Mouse (Mus musculus) small intestine, adult 2 months (tissue): Measurements from ENCODE around the gene Prrc2b. TPM values are rescaled to one million over a fixed set of nuclear protein-coding genes. Genes with fewer than 3 reads are reported as not detected.
A peak's percentile ranks its signal among the peaks of the same experiment; 100 is the strongest.

Experiments
- H3K27ac ChIP-seq: fragments of 200-500 bp; 2 replicates; pipeline ENCODE4 v1.5.1; 2012; ENCODE audit warnings: low read depth, low read length, control low read depth, inconsistent platforms; ENCODE audit not compliant: insufficient read depth
- H3K27me3 ChIP-seq: fragments of 200-500 bp; 2 replicates; pipeline ENCODE4 v1.6.1; 2012; ENCODE audit warnings: mild to moderate bottlenecking, moderate library complexity, low read length, inconsistent platforms; ENCODE audit not compliant: control insufficient read depth, insufficient read depth
- H3K36me3 ChIP-seq: fragments of 200-500 bp; 2 replicates; pipeline ENCODE4 v1.6.1; 2012; ENCODE audit warnings: mild to moderate bottlenecking, low read length, control low read depth, inconsistent platforms; ENCODE audit not compliant: control insufficient read depth, insufficient read depth
- H3K4me1 ChIP-seq: fragments of 200-500 bp; 2 replicates; pipeline ENCODE4 v1.6.1; 2012; ENCODE audit warnings: low read length, inconsistent platforms, mixed read lengths; ENCODE audit not compliant: control insufficient read depth, insufficient read depth, insufficient read length
- H3K4me3 ChIP-seq: fragments of 200-500 bp; 2 replicates; pipeline ENCODE4 v1.5.1; 2012; ENCODE audit warnings: low read depth, mild to moderate bottlenecking, control low read depth, inconsistent platforms, low read length, moderate library complexity
- CTCF ChIP-seq: fragments of 200-500 bp; IDR thresholded peaks from 2 replicates; pipeline ENCODE4 v1.5.1; 2012; ENCODE audit warnings: low read depth, mild to moderate bottlenecking, control low read depth, inconsistent platforms, low read length, moderate library complexity, mixed read lengths; ENCODE audit not compliant: insufficient replicate concordance, insufficient read length; ENCODE audit errors: extremely low read depth
- POLR2A ChIP-seq: fragments of 200-500 bp; IDR thresholded peaks from 2 replicates; pipeline ENCODE4 v1.6.1; 2012; ENCODE audit warnings: low read depth, mild to moderate bottlenecking, control low read depth, inconsistent platforms, low read length, moderate library complexity
- WGBS: fragments of 180-500 bp; shearing (Covaris S2); methylation state at CpG from one replicate; pipeline ENCODE4 v1.1.7; 2018; 5-methylcytosine and 5-hydroxymethylcytosine counted together
- polyA plus RNA-seq: library from polyadenylated mRNA; depleted of rRNA; stranded (reverse); fragments of >200 nt; gene quantifications from 2 replicates; pipeline ENCODE4 v1.2.3, GENCODE M21; 2012

Prrc2b gene
- polyA plus RNA-seq, 1 experiment: 23.4 TPM

DNA sequence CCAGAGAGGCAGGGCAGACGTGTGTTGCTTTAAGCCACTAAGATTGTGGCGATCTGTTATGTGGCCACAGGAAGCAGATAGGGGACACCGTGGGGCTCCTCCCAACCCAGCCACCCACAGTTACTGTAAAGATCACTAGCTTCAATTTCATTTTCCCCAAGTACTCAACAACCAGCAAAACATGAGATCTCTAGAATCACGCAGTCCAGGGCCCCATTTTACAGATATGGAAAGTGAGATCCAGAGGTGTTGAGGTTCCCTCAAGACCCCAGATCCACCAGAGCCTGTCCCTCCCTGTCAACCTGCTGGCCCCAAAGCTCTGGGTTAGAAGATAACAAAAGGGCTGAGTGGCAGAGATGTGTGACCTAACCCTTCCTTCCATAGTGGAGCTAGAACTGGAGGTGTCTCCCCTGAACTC lies 35.0 kb upstream of the Prrc2b start:
- 70% methylated on average over 4 of the region's 4 CpGs for WGBS
- H3K27ac ChIP-seq: no peak overlapping the region
- no peak for TF ChIP-seq POLR2A
- TF ChIP-seq CTCF: no peak
- H3K4me3 ChIP-seq: no peak overlapping the region
- H3K27me3 ChIP-seq: no peaks in the 10 kb centered on the region
- H3K4me1 ChIP-seq: no peaks in the 10 kb centered on the region
- H3K36me3 ChIP-seq: no peaks in the 10 kb centered on the region

DNA sequence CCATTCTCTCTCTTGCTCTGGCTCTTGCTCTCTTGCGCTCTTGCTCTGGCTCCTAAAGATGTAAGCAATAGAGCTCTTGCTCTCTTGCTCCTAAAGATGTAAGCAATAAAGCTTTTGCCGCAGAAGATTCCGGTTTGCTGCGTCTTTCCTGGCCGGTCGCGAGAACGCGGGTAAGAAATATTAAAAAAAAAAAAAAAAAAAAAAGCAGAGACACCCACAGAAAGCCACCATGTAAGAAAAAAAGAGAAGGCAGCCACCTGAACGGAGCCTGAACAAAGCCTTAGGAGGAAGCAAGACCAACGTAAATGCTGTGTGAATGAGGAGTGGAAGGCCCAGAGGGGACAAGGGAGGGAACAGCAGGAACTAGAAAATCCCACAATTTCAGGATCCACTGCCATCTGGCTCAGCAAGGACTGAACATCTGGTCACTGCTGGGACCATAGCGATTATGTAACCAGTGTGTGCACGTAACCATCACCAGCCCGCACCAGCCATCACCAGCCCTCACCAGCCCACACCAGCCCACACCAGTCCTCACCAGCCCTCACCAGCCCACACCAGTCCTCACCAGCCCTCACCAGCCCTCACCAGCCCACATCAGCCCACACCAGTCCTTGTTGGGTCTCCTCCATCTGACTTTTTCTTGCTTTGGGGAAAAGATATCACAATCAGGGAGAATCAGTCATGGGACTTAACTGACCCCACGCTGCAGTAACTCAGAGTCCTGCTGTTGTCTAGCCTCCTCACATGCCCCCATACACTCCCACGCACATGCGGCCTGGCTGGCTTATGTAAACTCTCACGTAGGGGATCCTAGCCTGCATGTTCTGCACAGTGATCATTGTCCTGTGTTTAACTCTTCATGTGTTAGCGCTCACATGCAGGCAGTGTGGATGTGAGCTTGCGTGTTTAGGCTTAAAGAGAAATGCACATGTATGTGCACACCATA lies 30.8 kb upstream of the Prrc2b start:
- no peaks in the 10 kb centered on the region for H3K27me3 ChIP-seq
- TF ChIP-seq CTCF: no peak
- TF ChIP-seq POLR2A: no peak
- 85% methylated on average over 20 of the region's 20 CpGs for WGBS

DNA sequence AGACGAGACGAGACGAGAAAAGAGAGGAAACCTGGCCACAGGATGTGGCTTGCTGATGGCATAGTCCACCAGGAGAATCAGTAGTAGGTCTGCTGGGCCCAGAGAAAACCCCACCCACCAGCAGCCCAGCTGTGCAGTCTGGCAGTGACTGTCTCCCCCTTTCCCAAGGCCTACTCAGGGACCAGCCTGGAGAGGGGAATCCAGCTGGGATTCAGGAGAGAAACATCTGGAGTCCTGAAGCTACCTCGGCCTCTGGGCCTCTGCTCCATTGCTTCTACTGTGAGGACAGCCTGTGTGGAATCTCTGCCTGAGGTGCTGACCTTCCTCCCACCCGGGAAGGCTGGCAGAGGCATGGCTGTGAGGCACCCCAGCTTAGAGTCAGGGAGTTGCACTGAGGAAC lies 29.7 kb upstream of the Prrc2b start:
- no peaks in the 10 kb centered on the region for H3K36me3 ChIP-seq
- 70% methylated on average over 5 of the region's 5 CpGs for WGBS
- H3K4me3 ChIP-seq: no peak overlapping the region
- no peaks in the 10 kb centered on the region for H3K4me1 ChIP-seq
- no peak overlapping the region for H3K27ac ChIP-seq
- H3K27me3 ChIP-seq: no peaks in the 10 kb centered on the region
- TF ChIP-seq POLR2A (no peak), CTCF (no peak)

More for the DNA sequence above, 30.8 kb upstream of the Prrc2b start:
- no peaks in the 10 kb centered on the region for H3K36me3 ChIP-seq
- no peaks in the 10 kb centered on the region for H3K4me1 ChIP-seq
- peak overlapping the region; percentile 26; the same call in 1 of the 2 replicates for H3K27ac ChIP-seq
- no peak overlapping the region for H3K4me3 ChIP-seq

DNA sequence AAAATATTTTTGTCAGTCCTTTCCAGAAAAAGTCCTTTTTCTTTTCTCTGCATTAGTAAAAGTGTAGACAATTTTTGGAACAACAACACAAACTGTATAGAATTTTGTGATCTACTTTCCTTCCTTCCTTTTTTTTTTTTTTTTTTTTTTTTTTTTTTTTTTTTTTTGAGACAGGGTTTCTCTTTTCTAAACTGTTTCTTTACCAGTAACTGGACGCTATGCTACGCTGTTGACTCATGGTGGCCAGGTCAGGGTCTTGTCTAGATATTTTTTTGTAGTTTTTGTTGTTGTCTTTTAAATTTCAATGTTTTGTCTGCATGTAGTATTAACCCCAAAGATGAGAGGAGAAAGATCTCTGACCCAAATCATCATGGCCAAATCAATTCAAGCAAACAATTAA lies 29.1 kb upstream of the Prrc2b start:
- no peaks in the 10 kb centered on the region for H3K36me3 ChIP-seq
- 81% methylated on average over 2 of the region's 2 CpGs for WGBS
- no peaks in the 10 kb centered on the region for H3K27me3 ChIP-seq
- H3K4me1 ChIP-seq: no peaks in the 10 kb centered on the region
- no peak for TF ChIP-seq POLR2A
- TF ChIP-seq CTCF: no peak
- H3K27ac ChIP-seq: no peak overlapping the region
- H3K4me3 ChIP-seq: no peak overlapping the region

DNA sequence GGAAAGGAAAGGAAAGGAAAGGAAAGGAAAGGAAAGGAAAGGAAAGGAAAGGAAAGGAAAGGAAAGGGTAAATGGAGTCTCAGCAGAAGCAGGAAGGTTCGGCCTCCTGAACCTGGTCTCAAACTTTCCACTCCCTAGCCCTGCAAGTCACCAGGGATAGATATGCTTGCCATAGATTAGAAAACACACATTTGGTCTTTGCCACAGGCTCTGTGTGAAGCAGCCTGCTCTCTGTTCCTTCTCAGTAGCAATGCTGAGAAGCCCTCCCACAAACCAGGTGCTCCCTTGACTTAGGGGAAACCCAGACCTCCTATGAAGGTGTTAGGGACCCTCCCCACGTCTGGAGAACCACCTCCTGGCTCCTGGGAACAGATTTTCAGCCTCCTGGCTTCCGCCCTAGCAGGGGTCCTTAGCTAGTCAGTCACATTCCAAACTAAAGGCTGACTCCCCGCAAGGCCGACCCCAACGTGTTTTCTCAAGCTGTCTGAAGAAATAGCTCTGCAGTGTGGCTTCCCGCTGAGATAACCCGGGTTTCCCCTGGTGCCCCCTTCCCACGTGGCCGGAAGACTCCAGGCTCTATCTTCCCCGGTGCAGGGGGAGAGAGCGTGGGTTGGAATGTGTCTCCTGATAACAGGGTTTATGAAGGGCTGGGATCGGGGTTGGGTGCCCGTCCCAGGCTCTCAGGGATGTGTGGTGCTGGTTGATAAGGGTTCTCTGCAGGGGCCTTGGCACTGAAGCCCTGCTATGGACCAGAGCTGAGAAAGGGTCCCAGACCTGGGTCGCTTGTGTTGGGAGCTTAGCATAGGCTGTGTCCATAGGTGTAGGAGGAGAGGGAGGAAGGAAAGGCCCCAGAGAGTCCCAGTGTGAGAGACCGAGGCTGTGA lies 23.0 kb upstream of the Prrc2b start:
- WGBS: 21% methylated on average over 16 of the region's 16 CpGs
- Histone ChIP-seq H3K27ac (no peak overlapping the region), H3K4me3 (no peak overlapping the region), H3K36me3 (no peaks in the 10 kb centered on the region), H3K27me3 (no peaks in the 10 kb centered on the region), H3K4me1 (peaks cover 3% of the 10 kb centered on the region)
- no peak for TF ChIP-seq POLR2A

DNA sequence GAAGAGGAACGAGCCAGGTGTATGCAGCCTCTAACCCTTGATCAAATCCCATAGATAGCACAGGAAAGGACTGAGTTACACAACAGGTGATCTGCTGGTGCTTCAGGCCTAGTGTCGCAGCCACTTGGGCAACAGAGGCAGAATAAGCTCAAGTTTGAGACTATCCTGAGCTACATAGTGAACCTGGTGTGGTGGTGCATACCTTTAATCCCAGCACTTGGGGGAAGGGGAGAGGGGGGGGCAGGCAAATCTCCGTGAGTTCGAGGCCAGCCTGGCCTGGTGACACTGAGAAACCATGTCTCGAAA lies 22.4 kb upstream of the Prrc2b start:
- WGBS: 80% methylated on average over 5 of the region's 5 CpGs
- H3K27ac ChIP-seq: no peak overlapping the region
- H3K27me3 ChIP-seq: no peaks in the 10 kb centered on the region
- no peak overlapping the region for H3K4me3 ChIP-seq
- H3K4me1 ChIP-seq: peaks cover 3% of the 10 kb centered on the region
- H3K36me3 ChIP-seq: no peaks in the 10 kb centered on the region
- TF ChIP-seq POLR2A (no peak), CTCF (no peak)
